Mouse (Mus musculus) layer of hippocampus, adult 2 months (tissue): ENCODE data around the gene Mtf1. TPM values are rescaled to one million over a fixed set of nuclear protein-coding genes. Genes with fewer than 3 reads are reported as not detected.

Source experiments
- DNase-seq, 2 experiments: peaks; one replicate each; pipeline ENCODE4 v3.0.0; 2022; ENCODE audit warnings: low spot score in 2 of 2
- H3K27ac ChIP-seq: fragments of 200-600 bp; 2 replicates; pipeline ENCODE4 v1.8.1; 2022
- H3K4me3 ChIP-seq: fragments of 200-600 bp; 2 replicates; pipeline ENCODE4 v1.8.1; 2022; ENCODE audit warnings: mild to moderate bottlenecking
- CTCF ChIP-seq: fragments of 200-600 bp; conservative IDR thresholded peaks from 2 replicates; pipeline ENCODE4 v1.8.1; 2022; ENCODE audit warnings: antibody characterized with exemption, mild to moderate bottlenecking, moderate library complexity
- total RNA-seq, 2 experiments: library from RNA; stranded (reverse); gene quantifications; 2 replicates each; pipeline ENCODE4 v1.2.3; 2021

Gene Mtf1
- total RNA-seq, 2 experiments from 2014 or later: 24.6 to 24.8 TPM

DNA sequence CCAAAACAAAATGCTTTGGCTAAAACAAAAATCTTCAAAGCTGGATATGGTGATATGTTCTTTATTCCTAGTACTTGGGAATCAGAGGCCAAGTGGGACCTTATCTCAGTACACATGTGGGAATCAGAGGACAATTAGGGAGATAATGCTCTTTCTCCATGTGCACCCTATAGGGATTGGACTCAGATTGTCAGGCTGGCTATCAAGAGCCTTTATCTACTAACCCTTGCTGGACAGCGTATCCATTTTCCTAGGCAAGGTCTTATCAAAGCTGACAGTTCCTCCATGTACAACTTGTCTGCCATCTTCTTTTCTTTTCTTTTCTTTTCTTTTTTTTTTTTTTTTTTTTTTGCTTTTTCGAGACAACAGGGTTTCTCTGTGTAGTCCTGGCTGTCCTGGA is 28.5 kb upstream of the Mtf1 start:
- TF ChIP-seq CTCF: no peak
- no peak overlapping the region for H3K4me3 ChIP-seq
- DNase-seq: no peak
- no peak overlapping the region for H3K27ac ChIP-seq

DNA sequence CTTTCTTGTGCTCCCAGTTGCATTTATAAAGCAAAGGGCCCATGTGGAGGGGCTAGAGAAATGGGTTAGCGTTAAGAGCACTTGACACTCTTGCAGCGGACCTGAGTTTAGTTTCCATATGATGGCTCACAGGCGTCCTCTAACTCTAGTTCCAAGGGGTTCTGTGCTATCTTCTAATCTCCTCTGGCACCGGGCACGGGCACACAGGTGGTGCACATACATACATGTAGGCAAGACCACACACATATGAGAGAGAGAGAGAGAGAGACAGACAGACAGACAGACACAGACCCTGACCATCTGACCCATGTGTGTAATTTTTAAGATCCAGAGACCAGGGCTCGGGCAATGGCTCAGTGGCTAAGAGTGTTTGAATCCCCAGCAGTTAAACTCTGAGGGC is 27.9 kb upstream of the Mtf1 start:
- Histone ChIP-seq H3K4me3 (no peak overlapping the region), H3K27ac (no peak overlapping the region)
- DNase-seq: no peak
- no peak for TF ChIP-seq CTCF

DNA sequence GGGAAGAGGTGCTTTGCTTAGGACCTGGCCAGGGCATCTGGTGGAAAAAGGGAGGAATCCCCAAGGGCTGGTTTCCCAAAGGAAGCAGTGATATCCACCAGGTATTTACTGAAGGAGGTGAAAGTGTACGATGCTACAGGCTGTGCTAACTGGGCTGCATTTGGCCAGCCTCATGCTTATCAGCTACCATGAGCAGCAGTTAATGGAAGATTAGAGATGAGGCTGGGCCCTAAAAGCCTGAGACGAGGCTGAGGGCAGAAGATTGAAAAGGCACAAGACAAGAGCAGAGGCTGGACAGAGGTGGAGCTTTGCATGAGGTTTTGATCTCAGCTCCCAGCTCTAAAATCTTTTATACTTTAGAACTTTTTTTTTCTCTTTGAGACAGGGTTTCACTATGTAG is 27.5 kb upstream of the Mtf1 start:
- Histone ChIP-seq H3K4me3 (no peak overlapping the region), H3K27ac (no peak overlapping the region)
- no peak for DNase-seq
- TF ChIP-seq CTCF: no peak

DNA sequence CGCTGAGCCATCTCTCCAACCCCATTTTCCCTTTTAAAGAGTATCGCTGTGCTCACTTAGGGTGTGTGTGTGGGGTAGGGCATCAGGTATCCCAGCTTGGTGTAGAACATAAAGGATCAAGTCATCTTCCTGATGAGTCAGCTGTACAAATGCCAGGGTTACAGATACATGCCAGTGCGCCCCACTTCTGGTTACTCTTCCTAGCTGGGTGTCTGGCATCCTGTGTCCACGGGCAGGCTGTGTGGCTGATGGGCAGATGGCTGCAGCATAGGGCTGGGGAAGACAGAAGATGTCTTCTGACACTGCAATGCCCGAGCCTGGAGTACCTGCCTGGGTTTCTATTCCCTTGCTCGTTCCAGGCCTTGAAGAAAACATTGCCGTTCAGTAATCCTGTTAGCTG is 20.5 kb upstream of the Mtf1 start:
- TF ChIP-seq CTCF: no peak

DNA sequence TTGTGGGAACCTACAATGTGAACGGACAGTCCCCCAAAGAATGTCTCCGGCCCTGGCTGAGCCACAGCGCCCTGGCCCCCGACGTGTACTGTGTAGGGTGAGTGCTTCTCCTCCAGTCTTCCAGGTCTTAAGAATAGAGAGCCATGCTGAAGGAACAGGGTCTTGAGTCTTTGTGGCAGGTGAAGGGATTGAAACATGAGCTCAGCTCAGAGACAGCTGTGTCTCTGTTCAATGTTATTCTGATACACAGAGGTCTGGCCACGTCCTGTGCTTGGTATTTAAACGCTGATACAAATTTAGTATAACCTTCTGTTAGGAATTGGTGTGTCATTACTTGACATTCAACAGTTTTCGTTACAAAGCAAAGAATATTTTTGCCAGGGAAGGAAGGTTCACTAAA is 19.5 kb upstream of the Mtf1 start:
- H3K27ac ChIP-seq: no peak overlapping the region
- no peak overlapping the region for H3K4me3 ChIP-seq
- TF ChIP-seq CTCF: no peak
- DNase-seq: no peak

More for the DNA sequence above, 20.5 kb upstream of the Mtf1 start:
- no peak overlapping the region for H3K4me3 ChIP-seq
- H3K27ac ChIP-seq: no peak overlapping the region; the same call in 1 of the 2 replicates
- no peak for DNase-seq

DNA sequence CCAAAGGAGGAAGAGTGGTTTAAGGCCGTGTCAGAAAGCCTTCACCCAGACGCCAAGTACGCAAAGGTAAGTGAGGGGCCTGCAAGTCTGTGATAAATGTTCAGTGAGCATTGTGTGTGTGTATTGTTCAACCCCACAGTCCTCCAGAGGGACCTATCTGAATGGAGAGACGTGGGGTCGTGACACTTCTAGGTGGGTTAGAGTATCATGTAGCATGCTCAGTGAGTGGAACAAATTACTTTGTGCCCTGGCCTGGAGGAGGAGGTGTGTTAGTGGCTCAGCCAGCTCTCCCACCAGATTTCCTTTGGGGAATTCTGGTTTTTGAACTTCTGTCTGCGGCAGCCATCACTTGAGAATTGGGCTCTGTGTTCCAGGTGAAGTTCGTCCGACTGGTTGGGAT is 18.0 kb upstream of the Mtf1 start:
- DNase-seq: no peak
- Histone ChIP-seq H3K27ac (no peak overlapping the region), H3K4me3 (no peak overlapping the region)
- TF ChIP-seq CTCF: no peak

DNA sequence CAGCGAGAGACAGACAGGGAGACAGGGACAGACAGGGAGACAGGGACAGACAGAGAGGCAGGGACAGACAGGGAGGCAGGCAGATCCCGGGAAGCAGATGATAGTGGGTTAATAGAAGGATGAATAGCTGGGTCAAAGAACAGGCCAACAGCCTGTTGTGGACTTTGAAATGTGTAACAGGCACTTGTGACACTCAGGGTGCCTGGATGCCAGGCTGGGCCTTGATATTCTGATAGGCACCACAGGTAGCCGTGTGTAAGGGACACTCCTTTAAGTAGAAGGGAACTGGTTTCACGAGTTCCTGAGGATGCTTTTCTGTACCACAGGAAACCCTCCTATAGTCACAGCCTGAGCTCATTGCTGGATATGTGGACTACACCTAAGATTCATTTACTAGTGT is 11.9 kb upstream of the Mtf1 start:
- Histone ChIP-seq H3K4me3 (no peak overlapping the region), H3K27ac (no peak overlapping the region)
- no peak for DNase-seq
- no peak for TF ChIP-seq CTCF

DNA sequence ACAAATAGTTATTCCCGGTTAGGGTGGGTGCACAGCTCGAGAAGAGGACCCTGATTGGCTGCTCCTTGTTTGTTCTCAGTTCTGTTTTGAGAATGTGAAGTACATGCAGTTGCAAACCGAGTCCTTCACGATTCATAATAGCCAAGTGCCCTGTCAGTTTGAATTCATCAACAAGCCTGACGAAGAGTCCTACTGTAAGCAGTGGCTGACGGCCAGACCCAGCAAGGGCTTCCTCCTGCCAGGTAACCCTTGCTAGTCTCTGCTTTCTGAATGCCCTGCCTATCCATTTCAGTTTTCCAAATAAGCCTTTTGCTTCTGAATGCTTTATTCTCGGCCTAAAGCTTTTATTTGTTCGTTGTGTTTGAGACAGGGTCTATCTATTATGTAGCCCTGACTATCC is 9.8 kb upstream of the Mtf1 start:
- DNase-seq: no peak
- TF ChIP-seq CTCF: no peak
- no peak overlapping the region for H3K4me3 ChIP-seq
- H3K27ac ChIP-seq: no peak overlapping the region

DNA sequence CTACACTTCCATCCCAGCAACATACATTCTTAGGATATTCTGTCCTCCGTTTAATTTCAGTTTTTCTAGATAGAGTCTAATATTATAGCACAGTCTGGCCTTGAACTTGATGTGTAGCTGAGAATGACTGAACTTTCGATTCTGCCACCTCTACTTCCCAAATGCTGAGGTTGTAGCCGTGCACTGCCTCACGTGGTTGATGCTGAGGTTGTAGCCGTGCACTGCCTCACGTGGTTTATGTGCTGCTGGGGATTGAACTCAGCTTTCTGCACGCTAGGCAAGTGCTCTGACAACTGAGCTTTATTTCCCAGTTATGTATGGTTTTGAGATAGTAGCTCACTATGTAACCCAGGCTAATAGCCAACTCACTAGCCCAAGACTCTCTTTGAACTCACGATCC is 5.8 kb upstream of the Mtf1 start:
- DNase-seq: no peak
- Histone ChIP-seq H3K4me3 (no peak overlapping the region), H3K27ac (no peak overlapping the region)
- TF ChIP-seq CTCF: no peak

DNA sequence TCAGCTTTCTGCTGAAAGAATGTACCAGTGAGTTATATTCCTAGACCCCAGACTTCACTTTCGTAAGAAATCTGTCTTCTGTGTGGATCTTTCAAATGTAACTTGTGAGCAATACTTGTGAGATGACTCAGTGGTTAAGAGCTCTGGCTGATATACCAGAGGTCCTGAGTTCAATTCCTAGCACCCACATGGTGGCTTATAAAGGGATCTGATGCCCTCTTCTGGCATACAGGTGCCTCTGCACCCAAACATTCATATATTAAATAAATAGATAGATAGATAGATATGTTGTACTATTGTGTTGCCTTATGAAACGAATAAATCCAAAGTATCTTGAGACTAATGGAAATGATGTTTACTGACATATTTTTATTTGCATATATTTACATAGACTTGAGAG is 5.0 kb upstream of the Mtf1 start:
- Histone ChIP-seq H3K4me3 (no peak overlapping the region), H3K27ac (no peak overlapping the region)
- DNase-seq: no peak
- peak; percentile 62 for TF ChIP-seq CTCF

DNA sequence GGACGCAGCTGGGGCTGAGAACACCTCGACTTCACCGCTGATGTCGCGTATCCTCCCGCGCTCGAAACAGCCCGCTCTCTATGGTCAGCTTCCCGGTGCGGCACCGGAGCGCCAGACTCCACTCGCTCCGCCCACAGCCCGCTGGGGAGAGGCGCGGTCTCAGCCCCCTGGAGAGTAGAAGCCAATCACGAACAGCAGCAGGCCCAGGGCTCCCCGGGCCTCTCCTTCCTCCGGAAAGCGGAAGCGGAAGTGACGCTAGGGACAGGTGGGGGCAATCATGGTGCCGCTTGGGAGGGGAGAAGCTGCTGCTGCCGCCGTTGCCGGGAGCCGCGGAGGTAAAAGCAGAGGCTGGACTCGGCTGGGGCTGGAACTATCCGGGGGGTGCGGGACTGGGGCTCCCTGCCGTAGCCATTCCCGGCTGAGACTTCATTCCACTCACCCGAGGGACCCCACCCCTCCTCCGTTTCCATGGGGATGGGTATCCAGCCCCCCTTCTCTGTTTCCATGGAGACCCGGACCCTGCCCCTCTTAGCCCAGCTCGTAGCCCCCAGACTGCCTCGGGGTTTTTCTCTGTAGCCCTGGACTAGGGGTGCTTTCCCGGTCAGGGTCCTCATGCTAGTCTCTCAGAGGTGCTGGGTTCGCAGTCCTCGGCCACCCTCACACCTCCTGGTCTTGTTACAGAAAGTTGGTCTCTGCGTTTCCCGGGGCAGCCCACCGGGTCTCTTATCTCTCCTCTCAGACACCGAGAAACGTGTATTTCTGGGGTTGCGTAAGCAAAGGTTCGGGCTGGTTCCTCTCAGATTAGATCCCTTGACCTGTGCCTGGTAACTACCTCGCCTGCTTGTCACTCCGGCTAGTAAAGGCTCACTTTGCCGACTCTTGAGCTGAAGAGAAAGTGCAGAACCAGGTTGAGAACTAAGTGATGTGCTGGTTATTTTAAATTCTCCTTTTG is 681 bp downstream of the Mtf1 start:
- peak; percentile 97 to 98 for DNase-seq
- TF ChIP-seq CTCF: no peak
- H3K4me3 ChIP-seq: peak overlapping the region; percentile 99

DNA sequence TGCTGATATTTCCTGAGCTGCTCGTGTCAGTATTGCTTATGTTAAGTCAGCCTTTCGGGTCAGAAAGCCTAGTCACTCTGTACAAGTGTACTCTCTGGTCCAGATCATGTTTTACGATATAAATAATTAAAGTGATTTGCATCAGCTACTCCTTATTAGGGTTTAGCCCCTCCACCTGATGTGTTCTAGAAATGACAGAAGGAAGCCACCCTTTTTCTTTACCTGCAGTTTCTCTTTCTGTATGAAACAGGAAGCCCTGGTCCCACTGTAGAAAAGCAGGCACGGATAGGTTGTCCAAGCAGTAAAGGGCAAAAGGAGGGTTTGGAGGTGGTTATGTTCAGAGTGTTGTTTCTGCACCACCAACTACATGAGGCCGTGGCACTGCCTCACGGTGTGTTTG is 1.5 kb downstream of the Mtf1 start:
- Histone ChIP-seq H3K4me3 (peak overlapping the region; percentile 99), H3K27ac (no peak overlapping the region)
- no peak for TF ChIP-seq CTCF
- no peak for DNase-seq

More for the DNA sequence above, 681 bp downstream of the Mtf1 start:
- peak overlapping the region; percentile 97 for H3K27ac ChIP-seq

DNA sequence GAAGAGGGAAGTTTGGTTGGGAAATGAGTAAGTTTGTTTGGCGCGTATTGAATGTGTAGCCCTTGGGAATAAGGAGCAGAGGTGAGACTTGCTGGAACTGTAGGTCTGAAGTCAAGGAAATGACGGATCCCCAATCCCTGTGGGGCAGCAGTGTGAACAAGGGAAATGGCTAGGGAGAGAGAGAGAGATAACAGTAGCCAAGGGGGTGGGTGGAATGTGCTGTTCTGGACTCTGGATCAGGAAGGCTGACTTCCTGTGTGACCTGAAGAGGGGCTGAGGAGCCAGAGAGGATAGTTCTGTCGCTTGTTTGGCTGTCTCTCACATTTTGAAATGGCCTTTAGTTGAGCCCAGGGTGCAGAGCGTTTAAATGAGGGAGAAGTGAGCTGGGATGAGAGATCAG is 6.6 kb downstream of the Mtf1 start:
- Histone ChIP-seq H3K27ac (no peak overlapping the region), H3K4me3 (no peak overlapping the region)
- no peak for DNase-seq
- TF ChIP-seq CTCF: no peak
